Mouse (Mus musculus) CD4-positive helper T cell, adult 2 months (primary cell): ENCODE measurements around the gene Itpr2.

Experiments used
- DNase-seq: peaks from one replicate; pipeline ENCODE4 v3.0.0-alpha.2; 2012; ENCODE audit warnings: low read depth, missing footprints, low spot score

Itpr2 gene

GRCm38 (mm10) chr6:146260674-146261376 is 241.2 kb downstream of the Itpr2 start:
- DNase-seq = no peak

GRCm38 (mm10) chr6:146258751-146259150 is 243.3 kb downstream of the Itpr2 start:
- no peak for DNase-seq

- no peak for DNase-seq
Measured at GRCm38 (mm10) chr6:146258261-146258660, 243.8 kb downstream of the Itpr2 start.

- no peak for DNase-seq
Measured at GRCm38 (mm10) chr6:146256947-146257670, 244.9 kb downstream of the Itpr2 start.

GRCm38 (mm10) chr6:146256401-146256800 is 245.6 kb downstream of the Itpr2 start:
- DNase-seq = no peak

- DNase-seq = no peak
Measured at GRCm38 (mm10) chr6:146255656-146256055, 246.4 kb downstream of the Itpr2 start.

- DNase-seq = no peak
Measured at GRCm38 (mm10) chr6:146254931-146255330, 247.1 kb downstream of the Itpr2 start.

GRCm38 (mm10) chr6:146254216-146254820 is 247.7 kb downstream of the Itpr2 start:
- no peak for DNase-seq

- no peak for DNase-seq
Measured at GRCm38 (mm10) chr6:146249096-146249495, 252.9 kb downstream of the Itpr2 start.

- DNase-seq = no peak
Measured at GRCm38 (mm10) chr6:146248341-146248740, 253.7 kb downstream of the Itpr2 start.

- no peak for DNase-seq
Measured at GRCm38 (mm10) chr6:146247906-146248305, 254.1 kb downstream of the Itpr2 start.

- no peak for DNase-seq
Measured at GRCm38 (mm10) chr6:146246368-146246767, 255.7 kb downstream of the Itpr2 start.

GRCm38 (mm10) chr6:146245888-146246287 is 256.1 kb downstream of the Itpr2 start:
- DNase-seq = no peak

- DNase-seq = no peak
Measured at GRCm38 (mm10) chr6:146243068-146243467, 259.0 kb downstream of the Itpr2 start.

- no peak for DNase-seq
Measured at GRCm38 (mm10) chr6:146241336-146241735, 260.7 kb downstream of the Itpr2 start.

GRCm38 (mm10) chr6:146235165-146235564 is 266.9 kb downstream of the Itpr2 start:
- DNase-seq = no peak

- DNase-seq = no peak
Measured at GRCm38 (mm10) chr6:146234417-146234816, 267.6 kb downstream of the Itpr2 start.

GRCm38 (mm10) chr6:146230903-146231302 is 271.1 kb downstream of the Itpr2 start:
- no peak for DNase-seq

- no peak for DNase-seq
Measured at GRCm38 (mm10) chr6:146230373-146230788, 271.6 kb downstream of the Itpr2 start.

GRCm38 (mm10) chr6:146229967-146230366 is 272.1 kb downstream of the Itpr2 start:
- DNase-seq = no peak

GRCm38 (mm10) chr6:146229519-146229918 is 272.5 kb downstream of the Itpr2 start:
- DNase-seq = no peak

GRCm38 (mm10) chr6:146228048-146228447 is 274.0 kb downstream of the Itpr2 start:
- no peak for DNase-seq
